Mouse (Mus musculus) myocyte (in vitro differentiated cells): ENCODE data around the gene Glp1r.

Source experiments
- MYOD1 ChIP-seq, 3 experiments: IDR thresholded peaks; one replicate each; pipeline ENCODE4 v1.6.1; 2011; ENCODE audit warnings: control low read depth in 2 of 3, low read depth in 2 of 3, mild to moderate bottlenecking in 2 of 3, moderate library complexity in 1 of 3; ENCODE audit not compliant: insufficient read length in 2 of 3, control insufficient read depth in 1 of 3
- POLR2AphosphoS2 ChIP-seq: IDR thresholded peaks from one replicate; pipeline ENCODE4 v1.6.1; 2011; ENCODE audit warnings: low read depth, control low read depth; ENCODE audit not compliant: insufficient read length
- TCF12 ChIP-seq: IDR thresholded peaks from one replicate; pipeline ENCODE4 v1.6.1; 2011; ENCODE audit warnings: mild to moderate bottlenecking, control low read depth; ENCODE audit not compliant: poor library complexity, insufficient read depth, severe bottlenecking

DNA sequence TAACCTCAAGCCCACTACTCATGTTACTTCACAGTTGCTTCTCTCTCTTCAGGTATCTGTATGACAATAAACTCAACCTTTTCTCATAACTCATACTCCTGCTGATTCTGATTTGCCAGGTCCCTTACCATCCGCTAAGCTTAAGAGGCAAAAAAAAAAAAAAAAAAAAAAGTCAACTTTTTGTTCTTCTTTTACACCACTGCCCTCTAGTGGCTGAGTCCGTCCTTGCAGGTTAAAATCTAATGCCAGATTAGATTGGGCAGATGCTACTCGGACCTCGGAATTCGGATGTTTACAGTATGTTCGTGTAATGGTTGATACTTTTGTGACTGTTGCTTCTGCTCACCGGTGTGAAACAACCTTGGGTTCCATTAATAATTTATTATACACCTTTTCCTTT is 49.2 kb downstream of the Glp1r start:
- TF ChIP-seq MYOD1 (IDR thresholded peaks at IDR 0.05; ENCODE audit: control insufficient read depth in 1 of 3, insufficient read length in 2 of 3, low read depth in 2 of 3), result no peak
- no peak for TF ChIP-seq POLR2AphosphoS2
- no peak for TF ChIP-seq TCF12
